Mouse (Mus musculus): Measurements from ENCODE around the gene Isg20l2. TPM values are rescaled to one million over a fixed set of nuclear protein-coding genes. Genes with fewer than 3 reads are reported as not detected.
"Not testable (repeated sequence)": the region's sequence is repeated elsewhere in the genome, so short reads cannot be mapped to it uniquely, and the experiment has no call there.

Isg20l2 gene
- 87.7 and 88.3 TPM in 2 replicates for polyA plus RNA-seq (2016; fragmentation: Nextera tagmentation; extraction: Ambion mirVana)

- Histone ChIP-seq H3K4me1 (peaks cover 40% of the 10 kb centered on the region), H3K27me3 (ENCODE audit: poor library complexity, severe bottlenecking) (no peaks in the 10 kb centered on the region), H3K36me3 (replicated peaks) (peaks cover 68% of the 10 kb centered on the region), H3K27ac (peak within 1 kb of the TSS; percentile 94), H3K9me3 (no peaks in the 10 kb centered on the region), H3K4me3 (peak within 1 kb of the TSS; percentile 77)
- peak; percentile 98 for DNase-seq (ENCODE audit: extremely low spot score, low spot score)
- under 1% methylated on average over 78 of the region's 78 CpGs for WGBS
Measured at GRCm38 (mm10) chr3:87930078-87930795, at the start of gene Isg20l2, which contains the start of gene Rrnad1. Gene Isg20l2 (plus strand): TSS chr3:87930314. Gene Rrnad1 (minus strand): TSS chr3:87930717.

- no peak for DNase-seq (ENCODE audit: extremely low spot score, low spot score)
- Histone ChIP-seq H3K4me1 (peaks cover 21% of the 10 kb centered on the region), H3K36me3 (replicated peaks) (peaks cover 35% of the 10 kb centered on the region), H3K9me3 (peaks cover 6% of the 10 kb centered on the region; the same call in 1 of the 2 replicates), H3K27ac (peak overlapping the region; percentile 96), H3K27me3 (ENCODE audit: poor library complexity, severe bottlenecking) (no peaks in the 10 kb centered on the region), H3K4me3 (peak overlapping the region; percentile 100)
- 1% methylated on average over 3 of the region's 3 CpGs for WGBS
Measured at GRCm38 (mm10) chr3:87884291-87884690, 45.8 kb upstream of the Isg20l2 start.

GRCm38 (mm10) chr3:87884708-87885251 lies 45.3 kb upstream of the Isg20l2 start:
- H3K9me3 ChIP-seq: peaks cover 6% of the 10 kb centered on the region; the same call in 1 of the 2 replicates
- DNase-seq (ENCODE audit: extremely low spot score, low spot score): no peak
- H3K4me1 ChIP-seq: peaks cover 21% of the 10 kb centered on the region
- peak overlapping the region; percentile 100 for H3K4me3 ChIP-seq
- under 1% methylated on average over 28 of the region's 28 CpGs for WGBS
- H3K27me3 ChIP-seq (ENCODE audit: poor library complexity, severe bottlenecking): no peaks in the 10 kb centered on the region
- H3K27ac ChIP-seq: peak overlapping the region; percentile 96
- H3K36me3 ChIP-seq (replicated peaks): peaks cover 32% of the 10 kb centered on the region

GRCm38 (mm10) chr3:87885281-87886003 lies 44.7 kb upstream of the Isg20l2 start, which contains the start of gene Prcc:
Gene Prcc (minus strand): TSS chr3:87885608.
- WGBS: under 1% methylated on average over 33 of the region's 33 CpGs
- peaks cover 25% of the 10 kb centered on the region for H3K36me3 ChIP-seq (replicated peaks)
- H3K4me3 ChIP-seq: peak within 1 kb of the TSS; percentile 100
- no peaks in the 10 kb centered on the region for H3K27me3 ChIP-seq (ENCODE audit: poor library complexity, severe bottlenecking)
- peak within 1 kb of the TSS; percentile 96 for H3K27ac ChIP-seq
- peaks cover 6% of the 10 kb centered on the region; the same call in 1 of the 2 replicates for H3K9me3 ChIP-seq
- H3K4me1 ChIP-seq: peaks cover 21% of the 10 kb centered on the region
- peak; percentile 89 for DNase-seq (ENCODE audit: extremely low spot score, low spot score)

GRCm38 (mm10) chr3:87886004-87886365 lies 44.1 kb upstream of the Isg20l2 start:
- no peak for DNase-seq (ENCODE audit: extremely low spot score, low spot score)
- Histone ChIP-seq H3K4me3 (peak overlapping the region; percentile 100), H3K9me3 (peaks cover 6% of the 10 kb centered on the region; the same call in 1 of the 2 replicates), H3K4me1 (peaks cover 21% of the 10 kb centered on the region), H3K27me3 (ENCODE audit: poor library complexity, severe bottlenecking) (no peaks in the 10 kb centered on the region), H3K36me3 (replicated peaks) (peaks cover 20% of the 10 kb centered on the region), H3K27ac (peak overlapping the region; percentile 96)
- 11% methylated on average over 10 of the region's 10 CpGs for WGBS

- Histone ChIP-seq H3K36me3 (replicated peaks) (peaks cover 15% of the 10 kb centered on the region), H3K9me3 (peaks cover 6% of the 10 kb centered on the region; the same call in 1 of the 2 replicates), H3K27ac (peak overlapping the region; percentile 96; the same call in 1 of the 2 replicates), H3K4me1 (peaks cover 21% of the 10 kb centered on the region), H3K4me3 (peak overlapping the region; percentile 100; the same call in 1 of the 2 replicates), H3K27me3 (ENCODE audit: poor library complexity, severe bottlenecking) (no peaks in the 10 kb centered on the region)
- DNase-seq (ENCODE audit: extremely low spot score, low spot score): no peak
- 88% methylated on average over 6 of the region's 6 CpGs for WGBS
Measured at GRCm38 (mm10) chr3:87886416-87886815, 43.7 kb upstream of the Isg20l2 start.

- WGBS: 88% methylated on average over 4 of the region's 4 CpGs
- not testable (repeated sequence) for H3K36me3 ChIP-seq (replicated peaks); H3K4me3 ChIP-seq; DNase-seq (ENCODE audit: extremely low spot score, low spot score); H3K9me3 ChIP-seq; H3K27me3 ChIP-seq (ENCODE audit: poor library complexity, severe bottlenecking); H3K27ac ChIP-seq
- H3K4me1 ChIP-seq: peaks cover 21% of the 10 kb centered on the region
Measured at GRCm38 (mm10) chr3:87887400-87887799, 42.7 kb upstream of the Isg20l2 start.

- Histone ChIP-seq H3K4me3 (no peak overlapping the region), H3K4me1 (no peaks in the 10 kb centered on the region), H3K27me3 (ENCODE audit: poor library complexity, severe bottlenecking) (no peaks in the 10 kb centered on the region), H3K27ac (no peak overlapping the region), H3K9me3 (peaks cover 6% of the 10 kb centered on the region; the same call in 1 of the 2 replicates), H3K36me3 (replicated peaks) (no peaks in the 10 kb centered on the region)
- DNase-seq (ENCODE audit: extremely low spot score, low spot score): no peak
- 60% methylated on average over 3 of the region's 3 CpGs for WGBS
Measured at GRCm38 (mm10) chr3:87891481-87891880, 38.6 kb upstream of the Isg20l2 start.

- H3K4me3 ChIP-seq: no peak overlapping the region
- no peak overlapping the region for H3K27ac ChIP-seq
- H3K4me1 ChIP-seq: no peaks in the 10 kb centered on the region
- peaks cover under 1% of the 10 kb centered on the region; the same call in 1 of the 2 replicates for H3K9me3 ChIP-seq
- H3K36me3 ChIP-seq (replicated peaks): no peaks in the 10 kb centered on the region
- DNase-seq (ENCODE audit: extremely low spot score, low spot score): no peak
- H3K27me3 ChIP-seq (ENCODE audit: poor library complexity, severe bottlenecking): no peaks in the 10 kb centered on the region
- WGBS: 71% methylated on average over 3 of the region's 3 CpGs
Measured at GRCm38 (mm10) chr3:87893367-87893905, 36.7 kb upstream of the Isg20l2 start.

- WGBS: 77% methylated on average over 3 of the region's 3 CpGs
- H3K9me3 ChIP-seq: no peaks in the 10 kb centered on the region
- H3K4me1 ChIP-seq: peaks cover 6% of the 10 kb centered on the region; the same call in 1 of the 2 replicates
- no peak for DNase-seq (ENCODE audit: extremely low spot score, low spot score)
- H3K36me3 ChIP-seq (replicated peaks): no peaks in the 10 kb centered on the region
- no peak overlapping the region for H3K4me3 ChIP-seq
- H3K27me3 ChIP-seq (ENCODE audit: poor library complexity, severe bottlenecking): no peaks in the 10 kb centered on the region
- no peak overlapping the region for H3K27ac ChIP-seq
Measured at GRCm38 (mm10) chr3:87899266-87899665, 30.8 kb upstream of the Isg20l2 start.

GRCm38 (mm10) chr3:87899776-87900175 lies 30.3 kb upstream of the Isg20l2 start:
- no peak for DNase-seq (ENCODE audit: extremely low spot score, low spot score)
- H3K4me1 ChIP-seq: peaks cover 6% of the 10 kb centered on the region; the same call in 1 of the 2 replicates
- no peak overlapping the region for H3K4me3 ChIP-seq
- H3K27ac ChIP-seq: no peak overlapping the region
- H3K36me3 ChIP-seq (replicated peaks): no peaks in the 10 kb centered on the region
- H3K9me3 ChIP-seq: no peaks in the 10 kb centered on the region
- H3K27me3 ChIP-seq (ENCODE audit: poor library complexity, severe bottlenecking): no peaks in the 10 kb centered on the region
- 81% methylated on average over 3 of the region's 3 CpGs for WGBS

- Histone ChIP-seq H3K4me1 (peaks cover 6% of the 10 kb centered on the region; the same call in 1 of the 2 replicates), H3K27me3 (ENCODE audit: poor library complexity, severe bottlenecking) (no peaks in the 10 kb centered on the region), H3K4me3 (peak overlapping the region; percentile 7; the same call in 1 of the 2 replicates), H3K27ac (no peak overlapping the region; the same call in 1 of the 2 replicates), H3K36me3 (replicated peaks) (no peaks in the 10 kb centered on the region), H3K9me3 (no peaks in the 10 kb centered on the region)
- no peak for DNase-seq (ENCODE audit: extremely low spot score, low spot score)
- WGBS: 69% methylated on average over 1 of the region's 1 CpGs
Measured at GRCm38 (mm10) chr3:87901036-87901624, 29.0 kb upstream of the Isg20l2 start.
